Mouse (Mus musculus): ENCODE results near the gene Reg4. TPM values are rescaled to one million over a fixed set of nuclear protein-coding genes. Genes with fewer than 3 reads are reported as not detected.

Reg4 gene
- total RNA-seq, 2 experiments from 2014 or later, result not detected

DNA sequence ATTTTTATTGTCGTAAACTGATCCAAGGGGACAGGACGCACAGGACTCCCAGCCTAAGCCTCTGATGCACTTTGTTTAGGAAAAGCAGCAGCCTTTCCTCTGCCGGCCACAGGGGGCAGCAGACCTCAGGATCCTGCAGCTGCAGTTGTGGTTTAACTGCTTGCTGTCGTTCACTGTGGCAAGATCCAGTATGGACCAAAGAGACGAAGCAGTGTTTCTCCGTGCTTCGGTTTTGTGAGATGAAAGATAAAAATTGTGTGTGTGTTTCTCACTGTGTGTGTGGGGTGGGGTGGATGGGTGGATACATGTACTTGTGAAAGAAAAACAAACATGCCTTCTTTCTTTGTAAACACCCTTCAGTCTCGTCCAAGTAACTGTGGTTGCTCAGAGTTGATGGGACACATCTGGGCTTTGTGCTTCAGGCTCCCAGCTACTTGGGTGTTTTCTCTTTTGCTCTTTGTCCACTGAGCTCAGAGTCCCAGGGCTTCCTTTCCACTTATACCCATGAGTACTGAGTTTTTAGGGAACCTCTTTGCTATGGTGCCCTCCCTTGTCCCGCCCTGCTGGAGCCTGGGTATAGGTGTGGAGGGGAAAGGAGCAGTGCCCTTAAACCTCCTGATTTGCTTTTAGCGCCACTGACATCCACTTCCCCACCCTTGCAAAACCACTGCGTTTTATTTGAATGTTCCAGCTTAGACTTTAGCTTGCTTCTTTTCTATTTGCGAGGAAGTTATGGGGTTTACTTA is 59.1 kb downstream of the Reg4 start:
- peak; percentile 58 to 72 for DNase-seq (ENCODE audit: low spot score in 2 of 2)

DNA sequence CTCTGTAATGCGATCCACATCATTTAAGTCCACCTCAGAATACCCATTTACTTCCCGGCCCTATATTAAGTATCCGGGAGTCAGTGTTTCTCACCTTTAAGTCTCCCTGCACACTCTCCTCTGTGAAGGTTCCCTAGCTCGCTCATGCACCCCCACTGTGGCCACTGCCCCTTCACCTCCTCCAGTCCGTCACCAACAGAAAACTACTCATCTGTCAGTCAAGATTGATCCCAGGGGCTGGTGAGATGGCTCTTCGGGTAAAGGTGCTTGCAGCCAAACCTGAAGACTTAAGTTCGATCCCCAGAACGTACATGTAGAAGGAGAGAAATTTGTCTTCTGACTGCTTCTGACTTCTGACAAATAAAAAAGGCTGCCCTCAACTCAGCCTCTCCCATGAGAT is 60.5 kb downstream of the Reg4 start:
- no peak for DNase-seq (ENCODE audit: low spot score in 2 of 2)

DNA sequence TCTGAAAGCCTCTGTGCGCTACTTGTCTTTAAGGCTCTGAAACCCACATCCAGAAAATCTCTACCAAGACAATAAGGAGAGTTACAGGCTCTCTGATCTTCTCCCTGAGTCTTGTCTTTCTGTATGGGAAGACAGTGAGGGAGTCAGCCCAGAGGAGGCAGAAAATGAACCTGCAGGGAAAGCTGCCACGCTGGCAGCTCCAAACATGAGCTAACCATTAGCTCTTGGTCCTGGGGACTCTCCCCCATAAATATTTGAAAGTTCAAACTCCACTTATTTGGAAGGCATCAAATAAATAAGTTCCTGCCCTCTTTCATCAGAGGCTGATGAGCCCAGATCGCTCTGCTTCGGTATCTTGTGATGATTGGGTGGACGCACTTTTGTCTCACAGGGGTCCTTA is 61.2 kb downstream of the Reg4 start:
- no peak for DNase-seq (ENCODE audit: low spot score in 2 of 2)

Other genes with a start within 250 kb of the Reg4 start
- gene Notch2, start 208.6 kb upstream of the Reg4 start, total RNA-seq (2021), result 10 to 100 TPM; 28.6 to 32.5 TPM
- not detected for gene Adam30, start 61.5 kb upstream of the Reg4 start, total RNA-seq (2021)
- gene Hmgcs2, start 58.3 kb downstream of the Reg4 start, total RNA-seq (2021), result 10 to 100 TPM; 11.5 to 13.6 TPM
- 10 to 100 TPM; 78.3 to 94.2 TPM for gene Phgdh, start 117.8 kb downstream of the Reg4 start, total RNA-seq (2021)
- 10 to 100 TPM; 29.6 to 31.3 TPM for gene Zfp697, start 160.3 kb downstream of the Reg4 start, total RNA-seq (2021)
- gene Gm4450, start 235.0 kb downstream of the Reg4 start, total RNA-seq (2021), result not detected

All from layer of hippocampus, postnatal 10 days (tissue).